Mouse (Mus musculus) right cerebral cortex, postnatal 36 days (tissue): ENCODE data around the gene Mitd1.

Experiments used
- DNase-seq, 2 experiments: peaks; one replicate each; pipeline ENCODE4 v3.0.0; 2022; ENCODE audit warnings: low spot score in 2 of 2, mixed read lengths in 1 of 2

The Mitd1 gene

DNA sequence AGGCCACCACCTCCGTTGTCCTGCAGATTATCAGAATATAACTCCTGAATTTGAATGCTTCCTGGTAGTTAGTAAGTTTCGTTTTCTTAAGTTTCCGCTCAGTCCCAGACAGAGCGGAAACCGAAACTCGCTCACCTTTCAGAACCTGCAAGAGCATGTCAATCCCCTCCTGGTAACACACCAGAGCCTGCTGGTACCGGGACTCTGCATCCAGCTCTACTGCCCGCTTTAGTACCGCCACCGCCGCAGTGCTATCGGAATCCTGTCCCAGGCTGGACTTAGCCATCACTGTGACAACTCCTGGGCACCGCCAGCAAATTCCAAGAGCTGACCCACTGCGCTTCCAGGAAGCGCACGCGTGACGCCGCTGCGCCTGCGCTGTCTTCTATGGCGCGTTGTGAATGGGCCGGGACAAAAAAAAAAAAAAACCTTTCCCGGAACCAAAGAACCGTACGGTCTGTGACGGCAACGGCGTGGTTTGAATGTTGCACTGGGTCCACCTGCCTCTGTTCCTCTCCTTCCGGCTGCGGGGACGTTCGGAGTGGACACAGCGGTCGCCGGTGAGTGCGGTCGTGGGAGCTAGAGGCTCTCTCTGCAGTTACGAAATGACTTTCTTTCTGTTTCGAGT is at the start of gene Mitd1, which contains the start of gene Mrpl30:
Mitd1 (minus strand) TSS at position 387 of the 628 bp plus-strand sequence.
Mrpl30 (plus strand) TSS at position 453 of the 628 bp plus-strand sequence.
- DNase-seq: peak; percentile 84 to 86

DNA sequence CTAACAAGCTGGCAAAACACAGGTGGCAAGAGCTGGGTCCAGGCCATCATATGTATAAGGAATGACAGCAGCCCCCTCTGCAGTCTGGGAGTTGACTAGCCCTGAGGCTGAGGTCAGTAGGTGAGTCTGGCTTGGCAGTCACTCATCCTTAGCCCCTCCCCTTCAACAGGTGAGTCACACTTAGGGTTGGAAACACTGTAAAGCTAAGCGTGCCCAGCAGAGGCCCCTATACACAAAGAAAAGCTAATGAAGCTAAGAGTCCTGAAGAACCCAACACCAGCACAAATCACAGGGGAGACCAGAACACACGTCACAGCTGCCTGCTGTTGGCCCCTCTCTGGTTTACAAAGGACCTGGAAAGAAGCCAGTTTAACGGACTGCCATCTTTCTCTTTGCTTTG is 41.6 kb upstream of the Mitd1 start:
- no peak for DNase-seq

DNA sequence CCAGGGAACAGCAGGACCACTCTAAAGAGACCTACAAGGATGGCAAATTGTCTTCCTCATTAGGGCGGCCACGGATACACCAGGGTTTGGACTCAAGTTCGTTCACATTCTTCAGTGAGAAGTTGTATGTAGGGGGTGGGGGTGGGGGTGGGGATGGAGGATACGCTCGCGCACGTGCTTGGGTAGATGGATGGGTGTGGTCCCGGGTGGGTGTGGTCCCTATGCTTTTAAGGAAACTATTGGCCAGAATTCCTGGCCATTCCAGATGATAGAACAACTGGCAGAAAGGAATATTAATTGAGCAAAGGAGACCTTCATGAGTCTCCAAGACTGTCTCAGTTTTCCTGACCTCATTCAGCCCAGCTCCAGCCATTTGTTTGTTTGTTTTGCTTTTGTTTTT is 35.8 kb upstream of the Mitd1 start:
- DNase-seq: no peak

DNA sequence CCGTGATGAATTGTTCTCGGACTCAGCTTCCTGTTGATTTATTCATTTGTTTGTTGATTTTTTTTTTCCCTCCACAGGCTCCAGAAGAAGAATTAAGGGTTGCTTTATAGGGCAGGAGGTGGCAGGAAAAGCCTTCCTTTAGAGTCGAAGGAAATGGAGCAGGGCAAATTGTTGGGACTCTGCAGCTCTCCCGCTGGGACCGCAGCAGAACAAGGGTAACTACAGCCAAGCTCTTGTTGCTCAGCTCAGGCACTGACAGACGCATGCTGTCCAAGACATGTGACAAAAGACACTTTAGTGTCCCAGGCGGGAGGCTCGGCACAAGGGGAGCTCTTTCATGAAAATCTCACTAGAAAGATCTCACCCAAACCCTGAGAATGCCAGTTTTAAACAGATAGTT is 32.3 kb upstream of the Mitd1 start:
- DNase-seq: no peak

DNA sequence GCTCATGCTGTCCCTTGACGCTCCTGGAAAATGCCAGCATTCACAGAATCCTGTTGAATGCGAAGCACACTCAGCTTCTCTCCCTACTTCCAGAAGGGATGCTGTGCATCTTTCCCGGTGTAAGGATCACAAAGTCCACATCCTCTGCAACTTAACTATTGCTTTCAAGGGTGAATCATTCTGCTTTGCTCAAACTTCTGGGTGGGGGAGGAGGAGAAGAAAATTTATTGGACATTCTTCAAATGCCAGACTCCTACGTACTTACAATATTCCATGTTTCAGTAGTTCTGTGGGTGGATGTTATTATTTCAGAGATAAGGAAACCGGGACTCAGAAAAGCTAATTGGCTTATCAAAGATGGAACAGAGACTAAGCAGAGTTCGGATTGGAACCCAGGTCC is 27.9 kb upstream of the Mitd1 start:
- no peak for DNase-seq

- DNase-seq: no peak
Measured at GRCm38 (mm10) chr1:37917666-37918065, 27.5 kb upstream of the Mitd1 start.

GRCm38 (mm10) chr1:37916393-37916792 is 26.2 kb upstream of the Mitd1 start, which contains the start of gene Lyg2:
TSS of gene Lyg2 (minus strand) at chr1:37916493.
- DNase-seq: no peak

GRCm38 (mm10) chr1:37912751-37913150 is 22.5 kb upstream of the Mitd1 start:
- DNase-seq: no peak

DNA sequence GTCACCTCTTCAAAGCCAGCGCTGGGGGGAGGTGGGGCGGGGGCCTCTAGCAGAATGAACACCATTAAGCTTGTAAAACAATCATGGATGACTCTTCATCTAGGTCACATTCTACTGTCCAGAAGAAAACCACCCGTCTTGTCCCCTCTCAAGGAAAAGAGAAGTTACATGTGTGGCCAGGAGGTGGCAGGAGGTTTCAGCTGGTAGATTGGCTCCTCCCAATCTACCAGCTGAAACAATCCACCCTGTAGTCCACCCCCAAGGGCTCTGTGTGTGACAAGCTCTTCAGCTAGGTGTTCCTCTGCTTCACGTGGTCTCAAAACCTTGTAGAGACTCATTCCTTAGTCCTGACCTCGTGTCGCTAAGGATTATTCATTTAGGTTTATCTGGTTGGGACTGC is 13.0 kb upstream of the Mitd1 start:
- DNase-seq: no peak

DNA sequence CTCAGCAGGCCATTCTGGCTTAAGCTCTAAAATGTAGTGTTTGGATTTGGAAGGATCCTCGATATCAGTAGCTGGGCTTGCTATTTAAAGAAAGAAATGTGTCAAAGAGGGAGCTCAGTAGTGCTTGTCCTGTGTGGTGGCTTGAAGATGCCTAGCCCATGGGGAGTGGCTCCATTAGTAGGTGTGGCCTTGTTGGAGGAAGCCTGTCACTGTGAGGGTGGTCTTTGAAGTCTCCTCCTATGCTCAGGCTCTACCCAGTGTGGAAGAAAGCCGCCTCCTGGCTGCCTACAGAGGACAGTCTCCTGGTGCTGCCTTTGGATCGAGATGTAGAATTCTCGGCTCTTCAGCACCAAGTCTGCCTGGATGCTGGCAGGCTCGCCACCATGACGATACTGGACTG is 10.1 kb upstream of the Mitd1 start:
- DNase-seq: no peak

GRCm38 (mm10) chr1:37899816-37900215 is 9.6 kb upstream of the Mitd1 start:
- no peak for DNase-seq

- no peak for DNase-seq
Measured at GRCm38 (mm10) chr1:37894606-37895005, 4.4 kb upstream of the Mitd1 start.

DNA sequence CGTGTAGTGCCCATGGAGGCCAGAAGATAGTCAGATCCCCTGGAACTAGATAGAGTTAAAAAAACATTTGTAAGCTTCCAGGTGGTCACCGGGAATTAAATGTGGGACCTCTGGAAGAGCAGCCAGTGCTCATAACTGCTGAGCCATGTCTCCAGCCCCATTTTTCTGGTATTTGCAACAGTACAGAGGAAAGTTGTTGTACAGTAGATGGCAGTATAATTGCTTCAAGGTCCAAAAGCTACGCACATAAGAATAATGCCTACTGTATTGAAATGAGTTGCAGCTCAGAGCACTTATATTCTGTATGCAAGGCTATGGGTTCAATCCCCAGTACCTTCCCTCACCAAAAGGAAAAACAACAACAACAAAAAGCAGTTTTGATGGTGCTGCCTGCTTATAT is 1.2 kb upstream of the Mitd1 start:
- no peak for DNase-seq

GRCm38 (mm10) chr1:37889206-37889605 is 1.0 kb downstream of the Mitd1 start:
- DNase-seq: no peak

DNA sequence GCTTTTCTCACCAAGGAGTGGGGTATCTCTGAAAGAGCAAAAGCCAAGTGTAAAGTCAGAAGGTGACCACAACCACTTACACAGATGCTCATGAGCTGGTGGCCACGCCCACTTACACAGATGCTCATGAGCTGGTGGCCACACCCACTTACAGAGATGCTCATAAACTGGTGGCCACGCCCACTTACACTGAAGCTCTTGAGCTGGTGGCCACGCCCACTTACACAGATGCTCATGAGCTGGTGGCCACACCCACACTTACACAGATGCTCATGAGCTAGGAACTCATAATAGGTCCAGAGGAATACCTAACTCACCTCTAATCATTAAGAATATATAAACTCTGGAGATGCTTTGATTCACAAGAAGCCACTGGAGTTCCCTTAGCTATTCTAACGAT is 5.8 kb downstream of the Mitd1 start:
- no peak for DNase-seq

GRCm38 (mm10) chr1:37883411-37883810 is 6.8 kb downstream of the Mitd1 start:
- no peak for DNase-seq

DNA sequence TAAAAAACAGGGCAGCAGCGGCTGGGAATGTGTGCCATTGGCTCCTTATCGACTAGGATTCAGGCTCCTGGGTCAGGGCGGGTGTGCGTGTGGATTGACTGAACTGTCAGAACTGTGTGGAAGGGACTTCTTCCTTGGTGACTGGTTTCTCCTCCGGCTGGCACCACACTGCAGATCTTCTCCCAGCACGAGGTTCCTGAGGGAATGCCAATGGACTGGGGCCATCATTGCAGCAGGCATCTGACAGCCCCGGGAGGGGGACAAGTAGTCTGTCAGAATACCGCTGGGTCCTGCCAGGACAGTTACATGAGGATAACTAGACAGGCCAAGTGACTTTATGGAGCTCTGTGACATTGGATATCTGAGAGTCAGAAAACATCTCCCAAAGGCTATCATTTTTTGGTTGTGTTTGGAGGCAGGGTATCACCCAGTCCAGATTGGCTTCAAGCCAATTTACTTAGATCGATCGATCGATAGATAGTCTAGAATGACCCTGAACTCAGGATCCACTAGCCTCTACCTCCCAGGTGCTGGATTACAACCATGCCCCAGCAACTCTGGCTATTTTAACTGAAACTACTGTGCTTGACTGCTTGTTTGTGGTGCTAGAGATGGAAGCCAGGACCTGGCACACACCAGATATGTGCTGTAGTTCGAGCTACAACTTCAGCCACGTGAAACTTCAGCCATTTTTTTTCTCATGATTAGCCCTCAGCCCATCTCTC is 12.3 kb downstream of the Mitd1 start:
- DNase-seq: no peak

DNA sequence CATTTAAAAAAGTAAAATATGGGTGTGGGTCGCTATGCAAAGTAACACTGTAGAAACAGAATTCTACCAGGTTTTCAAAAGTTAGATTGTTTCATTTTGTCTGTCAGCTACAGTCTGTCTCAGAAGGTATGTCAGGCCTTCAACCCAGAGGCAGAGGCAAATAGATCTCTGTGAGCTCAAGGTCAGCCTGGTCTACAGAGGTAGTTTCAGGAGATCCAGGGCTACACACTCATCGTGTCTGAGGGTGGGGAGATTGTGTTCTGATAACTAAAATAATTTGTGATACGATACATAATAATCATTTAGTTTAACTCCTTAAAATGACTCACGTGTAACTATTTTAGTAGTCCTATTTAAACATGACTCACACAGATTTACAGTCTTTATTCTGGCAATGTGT is 17.1 kb downstream of the Mitd1 start:
- DNase-seq: no peak

DNA sequence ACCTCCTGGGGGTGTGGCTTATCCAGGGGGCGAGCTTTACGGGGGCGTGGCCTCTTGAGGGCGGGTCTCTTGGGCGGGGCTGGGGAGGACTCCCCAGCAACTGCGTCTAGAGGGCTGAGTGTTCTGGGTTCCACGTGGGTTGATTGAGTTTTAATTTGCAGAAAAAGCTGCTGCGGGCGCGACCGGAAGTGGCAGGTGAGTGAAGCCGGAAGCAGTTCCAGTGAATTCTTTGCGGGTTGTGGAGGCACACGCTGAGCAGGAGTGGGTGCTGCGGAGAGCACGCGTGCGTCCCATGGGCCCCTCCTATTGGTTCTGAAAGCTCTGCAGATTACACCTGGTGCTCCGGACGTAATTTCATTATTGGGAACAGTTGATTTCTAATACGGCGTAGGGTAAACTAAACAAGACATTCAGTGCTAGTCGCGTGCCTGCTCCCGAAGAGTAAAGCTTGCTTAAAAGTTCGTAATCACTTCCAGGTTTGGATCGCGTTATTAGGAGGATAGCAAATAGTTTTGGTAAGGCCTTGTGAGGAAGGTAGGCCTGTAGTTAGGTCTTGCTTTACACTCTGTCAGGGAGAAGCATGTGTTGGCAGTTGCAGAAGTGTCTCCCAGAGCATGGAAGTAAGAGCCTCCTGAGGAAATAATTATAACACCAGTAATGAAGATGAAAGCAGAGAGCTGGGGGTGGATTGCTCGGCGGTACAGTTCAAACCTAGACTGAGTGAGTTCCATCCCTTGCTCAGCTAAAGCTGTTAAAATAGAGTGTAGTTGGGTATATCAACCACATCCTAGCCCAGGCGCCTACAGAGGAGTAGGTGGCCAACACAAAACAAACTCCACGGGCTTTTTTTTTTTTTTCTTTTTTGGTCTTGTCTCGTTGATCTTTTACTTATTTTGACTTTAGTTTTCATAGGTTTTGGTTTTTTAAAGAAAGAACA is 17.8 kb downstream of the Mitd1 start:
- DNase-seq: peak; percentile 82 to 85

DNA sequence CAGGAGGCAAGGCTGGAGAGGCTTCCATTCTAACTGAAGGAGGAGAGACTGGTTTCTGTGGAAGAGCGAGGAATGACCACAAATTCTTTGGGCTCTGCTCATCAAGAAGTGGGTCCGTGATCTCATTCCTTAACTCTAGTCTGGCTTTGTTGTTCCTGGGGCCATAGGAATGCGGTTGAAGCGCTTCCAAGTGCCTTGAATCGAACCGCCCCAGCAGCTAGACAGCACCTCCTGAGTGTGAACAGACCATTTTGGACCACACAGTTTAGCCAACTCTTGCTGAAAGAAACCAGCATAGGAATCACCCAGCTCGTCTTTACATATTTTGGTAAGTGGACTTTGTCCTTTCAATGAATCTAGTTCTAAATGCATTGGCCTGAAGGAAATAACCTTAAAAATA is 18.5 kb downstream of the Mitd1 start, which contains the start of gene Lipt1:
Lipt1 (plus strand) TSS at position 35 of the 400 bp plus-strand sequence.
- no peak for DNase-seq

GRCm38 (mm10) chr1:37869362-37869761 is 20.8 kb downstream of the Mitd1 start:
- no peak for DNase-seq

DNA sequence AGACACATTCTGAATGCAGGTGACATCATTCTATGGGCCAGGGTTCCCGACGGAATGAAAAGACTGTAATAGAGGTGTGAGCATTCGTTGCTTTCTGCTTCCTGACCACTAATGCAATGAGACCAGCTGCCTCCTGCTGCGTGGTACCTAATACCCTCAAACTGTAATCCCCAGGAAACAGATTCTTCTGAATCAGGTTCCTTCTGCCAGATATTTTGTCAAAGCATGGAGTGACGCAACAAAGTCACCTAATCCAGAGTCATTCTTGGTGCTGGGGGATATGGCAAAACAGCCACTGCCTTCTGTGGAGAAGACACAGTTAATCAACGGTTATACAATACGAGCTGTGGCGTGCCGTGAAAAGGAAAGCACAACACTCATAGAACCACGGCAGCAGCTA is 21.6 kb downstream of the Mitd1 start:
- DNase-seq: no peak
